Mouse (Mus musculus) cerebellum, postnatal 36 days (tissue): ENCODE results near the gene Csk.

Experiments
- DNase-seq, 2 experiments: peaks; one replicate each; pipeline ENCODE4 v3.0.0; 2021 to 2022; ENCODE audit warnings: mixed read lengths in 2 of 2

The Csk gene

GRCm38 (mm10) chr9:57653283-57653682 lies at the start of gene Csk:
Csk (minus strand) TSS chr9:57653631.
- DNase-seq = no peak

DNA sequence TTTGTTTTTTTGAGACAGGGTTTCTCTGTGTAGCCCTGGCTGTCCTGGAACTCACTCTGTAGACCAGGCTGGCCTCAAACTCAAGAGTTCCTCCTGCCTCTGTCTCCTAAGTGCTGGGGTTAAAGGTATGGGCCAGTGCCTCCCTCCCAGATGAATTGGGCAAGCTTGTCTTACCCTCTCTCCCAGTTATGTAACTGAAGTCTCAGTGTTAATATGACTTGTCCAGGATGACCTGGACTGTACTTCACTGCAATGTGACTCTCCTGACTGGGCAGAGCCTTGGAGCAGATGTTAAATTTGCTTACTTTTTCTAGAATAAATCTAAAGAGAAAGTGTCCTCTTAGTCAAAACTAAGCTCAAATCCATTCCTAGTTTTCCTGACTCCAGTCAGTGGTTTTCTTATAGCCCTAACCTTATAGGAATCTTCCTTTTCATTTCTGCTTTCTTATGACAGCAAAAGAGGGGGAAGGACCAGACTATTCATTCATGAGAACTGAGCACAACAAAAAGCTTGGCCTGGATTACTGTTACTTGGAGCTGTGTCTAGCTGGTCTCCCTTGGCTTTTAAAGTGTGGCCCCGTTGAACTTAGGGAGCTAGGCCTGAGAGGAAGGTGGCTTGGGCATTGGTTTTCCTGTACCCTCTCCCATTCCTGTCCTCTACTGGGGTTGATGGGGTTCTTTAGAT lies 45.2 kb upstream of the Csk start:
- DNase-seq = no peak

DNA sequence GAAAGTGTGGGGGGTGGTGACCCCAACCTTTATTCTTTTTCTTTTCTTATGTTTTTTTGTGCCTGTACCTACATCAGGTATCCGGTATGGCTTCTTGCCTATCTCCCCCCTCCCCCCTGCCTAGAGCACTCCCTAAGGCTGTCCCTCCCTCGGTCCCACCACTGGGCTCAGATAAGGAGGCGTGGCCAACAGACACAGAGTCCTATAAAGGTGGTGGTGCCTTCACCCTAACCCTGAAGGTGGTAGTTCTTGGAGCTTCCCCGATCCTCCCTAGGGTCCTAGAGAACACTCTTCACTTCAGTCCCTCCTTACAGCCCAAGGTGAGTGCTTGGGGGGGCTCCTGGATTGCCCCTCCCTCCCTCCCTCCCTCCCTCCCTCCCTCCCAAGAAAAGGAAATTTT lies 43.9 kb upstream of the Csk start:
- no peak for DNase-seq

GRCm38 (mm10) chr9:57696380-57697285 lies 43.2 kb upstream of the Csk start:
- peak; percentile 65 to 71 for DNase-seq

DNA sequence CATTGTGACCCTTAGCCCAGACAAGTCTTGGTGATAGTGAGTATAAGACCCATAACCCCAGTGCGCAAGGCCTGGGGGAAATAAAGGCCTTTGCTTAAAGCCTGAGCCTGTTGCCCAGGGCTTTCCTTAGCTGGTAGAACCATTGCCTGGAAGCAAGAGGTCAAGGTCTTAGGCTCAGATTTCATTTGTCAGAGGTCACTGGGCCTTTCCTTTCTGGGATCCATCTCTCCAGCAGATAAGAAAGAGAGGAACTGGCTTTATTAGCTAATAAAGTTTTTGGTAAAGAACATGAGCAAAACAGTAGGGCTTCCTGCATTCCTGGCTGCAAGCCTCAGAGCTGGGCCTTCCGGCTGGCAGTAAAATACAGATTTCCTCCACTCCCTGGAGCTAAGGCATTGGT lies 40.7 kb upstream of the Csk start:
- DNase-seq = no peak

GRCm38 (mm10) chr9:57688606-57689005 lies 35.2 kb upstream of the Csk start:
- no peak for DNase-seq

- no peak for DNase-seq
Observed at GRCm38 (mm10) chr9:57688158-57688557, 34.7 kb upstream of the Csk start.

GRCm38 (mm10) chr9:57687751-57688150 lies 34.3 kb upstream of the Csk start, which contains the start of gene Cyp1a1:
Cyp1a1 (plus strand) TSS chr9:57687928.
- no peak for DNase-seq

- DNase-seq = no peak
Observed at GRCm38 (mm10) chr9:57686011-57686410, 32.6 kb upstream of the Csk start.

DNA sequence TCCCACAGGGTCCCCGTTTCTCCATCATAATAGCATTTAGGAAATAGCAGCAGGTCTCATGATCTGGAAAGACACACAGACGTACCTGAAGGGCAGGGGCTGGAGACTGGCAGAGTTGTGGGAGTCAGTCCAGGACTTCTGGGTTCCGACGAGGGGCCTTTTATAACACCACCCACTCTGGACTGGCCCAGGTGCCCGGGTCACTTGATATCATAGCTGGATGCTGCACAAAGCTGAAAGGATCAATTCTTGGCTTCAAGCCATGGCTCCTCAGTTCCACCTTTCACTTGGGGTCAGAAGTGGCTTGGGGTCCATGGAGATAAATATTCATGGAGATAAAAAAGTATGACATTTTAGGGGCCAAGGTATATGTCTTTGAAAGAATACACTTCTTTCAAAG lies 30.1 kb upstream of the Csk start, which contains the start of gene Cyp1a2:
Cyp1a2 (minus strand) TSS at position 184 of the 400 bp plus-strand sequence.
- no peak for DNase-seq

DNA sequence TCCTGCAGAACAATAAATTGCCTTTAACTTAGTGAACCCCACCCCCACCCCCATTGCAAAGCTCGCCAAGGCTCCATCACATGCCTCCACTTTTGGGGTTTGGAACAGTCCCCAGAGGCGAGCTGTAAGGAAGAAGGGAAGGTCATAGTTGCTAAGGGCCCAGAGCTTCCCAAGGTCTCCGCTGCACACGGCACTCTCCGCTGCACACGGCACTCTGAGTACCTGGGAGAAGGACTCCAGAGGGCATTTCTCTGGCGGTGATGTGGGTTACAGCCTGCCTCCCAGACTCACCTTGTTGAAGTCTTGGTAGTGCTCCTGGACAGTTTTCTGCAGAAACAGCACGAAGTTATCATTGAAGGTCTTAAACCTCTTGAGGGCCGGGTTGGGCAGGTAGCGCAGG lies 28.0 kb upstream of the Csk start:
- DNase-seq = no peak

GRCm38 (mm10) chr9:57671500-57671899 lies 18.1 kb upstream of the Csk start:
- DNase-seq = no peak

GRCm38 (mm10) chr9:57671037-57671436 lies 17.6 kb upstream of the Csk start:
- no peak for DNase-seq

- DNase-seq = no peak
Observed at GRCm38 (mm10) chr9:57669566-57669965, 16.1 kb upstream of the Csk start.

DNA sequence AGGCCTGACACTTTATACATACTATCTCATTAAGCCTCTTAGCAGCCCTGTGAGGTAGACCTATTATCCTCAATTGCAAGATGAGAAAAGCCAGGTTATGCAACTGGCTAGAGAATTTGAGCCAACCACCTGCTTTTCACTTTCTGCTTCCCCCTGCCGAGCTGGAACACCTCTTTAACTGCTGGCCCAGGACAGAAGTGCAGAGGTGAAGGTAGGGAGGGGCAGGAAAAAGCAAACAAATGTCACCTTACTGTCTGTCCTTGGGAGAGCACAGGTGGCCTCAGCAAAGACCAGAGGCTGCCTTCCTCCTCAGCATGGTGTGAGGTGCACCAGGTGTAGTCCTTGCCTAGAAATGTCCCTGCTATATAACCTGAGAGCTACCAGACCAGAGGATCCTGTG lies 14.8 kb upstream of the Csk start:
- no peak for DNase-seq

- DNase-seq = no peak
Observed at GRCm38 (mm10) chr9:57667817-57668216, 14.4 kb upstream of the Csk start.

- DNase-seq = no peak
Observed at GRCm38 (mm10) chr9:57667136-57667535, 13.7 kb upstream of the Csk start.

- DNase-seq = no peak
Observed at GRCm38 (mm10) chr9:57666536-57666935, 13.1 kb upstream of the Csk start.

DNA sequence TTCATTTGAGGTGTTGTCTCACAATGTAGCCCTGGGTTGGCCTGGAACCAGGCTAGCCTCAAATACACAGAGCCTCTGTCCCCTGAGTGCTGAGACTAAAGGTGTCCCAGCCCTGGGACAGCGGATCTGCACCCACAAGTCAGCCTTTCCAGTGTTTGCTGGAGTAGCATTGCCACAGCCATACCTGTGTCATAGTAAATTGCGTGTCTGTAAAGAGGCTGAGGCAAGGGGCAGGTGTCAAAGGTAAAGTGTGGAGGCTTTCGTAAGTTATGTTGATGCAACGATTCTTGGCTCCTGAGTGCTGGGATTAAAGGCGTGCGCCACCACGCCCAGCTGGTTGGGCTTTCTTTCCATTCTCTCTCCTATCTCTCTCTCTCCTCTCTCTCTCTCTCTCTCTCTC lies 11.2 kb upstream of the Csk start:
- DNase-seq = no peak

GRCm38 (mm10) chr9:57661552-57661951 lies 8.1 kb upstream of the Csk start:
- no peak for DNase-seq

GRCm38 (mm10) chr9:57660501-57660900 lies 7.1 kb upstream of the Csk start:
- DNase-seq = no peak

DNA sequence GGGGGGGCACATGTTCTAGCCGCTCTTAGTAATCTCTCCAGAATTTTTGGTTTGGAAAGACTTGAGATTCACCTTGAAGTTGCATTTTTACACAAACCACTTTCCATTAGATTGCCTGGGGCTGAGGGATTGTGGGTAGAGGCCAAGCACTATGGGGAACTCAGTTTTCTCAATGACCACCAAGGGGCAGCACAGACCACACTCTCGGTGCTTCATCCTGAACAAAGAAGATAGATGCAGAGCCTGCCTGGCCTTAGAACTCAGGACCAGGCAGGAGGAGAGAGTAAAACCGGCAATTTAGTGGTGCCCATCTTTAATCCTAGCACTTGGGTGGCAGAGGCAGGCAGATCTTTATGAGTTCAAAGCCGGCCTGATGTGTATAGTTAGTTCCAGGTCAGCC lies 6.3 kb upstream of the Csk start:
- DNase-seq = peak; percentile 77 to 84

DNA sequence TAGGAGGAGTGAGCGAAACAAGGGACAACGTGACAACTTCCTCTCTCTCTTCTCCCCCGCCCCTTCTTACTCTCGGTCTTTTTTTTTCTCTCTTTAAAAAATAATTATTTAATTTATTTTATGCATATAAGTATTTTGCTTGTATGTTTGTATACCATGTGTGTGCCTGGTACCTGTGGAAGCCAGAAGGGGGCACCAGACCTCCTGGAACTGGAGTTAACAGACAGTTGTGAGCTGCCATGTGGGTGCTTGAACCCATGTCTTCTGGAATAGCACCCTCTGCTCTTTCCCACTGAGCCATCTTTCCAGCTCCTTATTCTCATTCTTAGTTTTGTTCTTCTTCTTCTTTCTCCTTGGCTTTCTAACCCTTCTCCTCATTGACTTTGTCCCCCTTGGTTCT lies 5.5 kb upstream of the Csk start:
- no peak for DNase-seq

GRCm38 (mm10) chr9:57657843-57658242 lies 4.4 kb upstream of the Csk start:
- no peak for DNase-seq
